Mouse (Mus musculus) heart, adult 2 months (tissue): ENCODE measurements at regions not wholly inside any gene's neighbourhood (a gene's known extent, or its start where the extent isn't known, plus 50 kb on each side); places are given as distances from the start of the nearest gene placed in this dataset.

Experiments
- CTCF ChIP-seq: fragments of 200-600 bp; IDR thresholded peaks from 2 replicates; pipeline ENCODE4 v1.8.1; 2022; ENCODE audit warnings: antibody characterized with exemption, mild to moderate bottlenecking, moderate library complexity
- EP300 ChIP-seq: fragments of 200-500 bp; IDR thresholded peaks from 2 replicates; pipeline ENCODE4 v1.6.1; 2011; ENCODE audit warnings: low read depth, low read length, control low read depth; ENCODE audit not compliant: insufficient read depth
- POLR2A ChIP-seq: fragments of 200-500 bp; IDR thresholded peaks from 2 replicates; pipeline ENCODE4 v1.6.1; 2011; ENCODE audit warnings: mild to moderate bottlenecking, low read depth, low read length, control low read depth; ENCODE audit not compliant: insufficient read depth

DNA sequence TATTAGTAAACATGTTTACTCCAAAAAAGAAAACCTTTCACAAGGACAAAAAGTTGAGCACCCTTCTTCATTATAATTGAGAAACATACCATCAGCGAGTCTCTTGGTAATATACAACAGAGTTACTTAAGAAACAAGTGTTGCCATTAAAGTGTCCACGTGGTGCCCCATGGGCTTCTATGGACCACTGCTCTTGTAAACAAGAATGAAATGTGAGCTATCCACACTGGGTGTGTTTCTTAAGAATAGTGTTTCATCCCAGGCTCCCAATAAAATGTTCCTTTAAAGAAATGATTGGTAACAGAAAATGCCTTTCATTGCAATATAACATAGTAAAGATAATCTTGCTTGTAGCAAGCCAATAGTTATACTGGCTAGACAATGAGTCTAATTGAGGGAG is 803.6 kb upstream of the Acvr2a start:
- TF ChIP-seq EP300 (no peak), CTCF (no peak), POLR2A (no peak)
